Comparison of ENCODE assay signal across 11 mouse cellular contexts in the genomic region with DNA sequence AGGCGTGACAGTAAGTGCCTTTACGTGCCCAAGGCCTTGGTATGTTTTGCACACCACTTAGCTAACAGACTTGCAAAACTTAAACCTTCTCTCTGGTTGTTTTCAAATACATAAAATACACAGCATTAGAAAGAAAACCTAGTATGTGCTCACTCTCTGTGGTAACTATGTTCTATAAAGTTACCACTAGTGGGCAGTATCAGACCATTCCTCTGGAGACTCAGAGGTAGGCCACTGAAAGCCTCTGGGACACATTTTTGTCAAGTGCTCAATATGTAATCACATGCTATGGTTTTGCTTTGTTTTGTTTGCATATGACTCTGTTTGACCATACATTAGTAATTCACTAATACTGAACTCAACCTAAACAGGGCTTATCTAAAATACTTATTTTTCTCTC. TPM values are rescaled to one million over a fixed set of nuclear protein-coding genes. Genes with fewer than 3 reads are reported as not detected.
DNase-seq lines count a peak whose midpoint lies in the region; ATAC-seq lines count a peak whose summit lies in the region.
"Had no signal": no experiment of that assay in that cellular context is flagged by ENCODE, and none has a peak within 500 bp of the region (broad histone marks: within the 10 kb centered on the region; RNA-seq: fewer than 3 reads in every experiment).

No protein-coding gene starts in this region.

- no peak overlapping the region for H3K4me3 ChIP-seq in hindbrain, embryonic 14.5 days (replicated peaks; ENCODE audit: low read length)
- no peak overlapping the region for H3K4me3 ChIP-seq in hindbrain, embryonic 13.5 days
- H3K4me3 ChIP-seq: embryonic facial prominence, embryonic 12.5 days; lung, embryonic 15.5 days had no signal

- H3K4me2 ChIP-seq in hindbrain, embryonic 14.5 days (replicated peaks): no peak overlapping the region
- H3K4me2 ChIP-seq in hindbrain, embryonic 13.5 days: no peak overlapping the region
- H3K4me2 ChIP-seq: heart, embryonic 11.5 days had no signal

- peaks cover 13% of the 10 kb centered on the region; the same call in 1 of the 2 replicates for H3K4me1 ChIP-seq in hindbrain, embryonic 14.5 days (replicated peaks; ENCODE audit: control insufficient read depth, insufficient read depth, low read length)
- H3K4me1 ChIP-seq in hindbrain, embryonic 13.5 days (replicated peaks): peaks cover 17% of the 10 kb centered on the region

- no peak overlapping the region for H3K9ac ChIP-seq in hindbrain, embryonic 14.5 days
- H3K9ac ChIP-seq in hindbrain, embryonic 13.5 days: no peak overlapping the region
- H3K9ac ChIP-seq: embryonic facial prominence, embryonic 12.5 days; lung, embryonic 15.5 days had no signal

- H3K27me3 ChIP-seq in hindbrain, embryonic 14.5 days (ENCODE audit: control insufficient read depth, insufficient read depth, low read length): no peaks in the 10 kb centered on the region
- no peaks in the 10 kb centered on the region for H3K27me3 ChIP-seq in hindbrain, embryonic 13.5 days
- H3K27me3 ChIP-seq: embryonic facial prominence, embryonic 12.5 days; lung, embryonic 15.5 days had no signal

- no peak for ATAC-seq in hindbrain, embryonic 14.5 days (ENCODE audit: low FRiP score)
- no peak for ATAC-seq in hindbrain, embryonic 13.5 days (ENCODE audit: low FRiP score)
- no peak for ATAC-seq in frontal cortex, adult (ENCODE audit: low TSS enrichment)

- H3K9me3 ChIP-seq in hindbrain, embryonic 14.5 days (ENCODE audit: control insufficient read depth, low read length): no peaks in the 10 kb centered on the region
- no peaks in the 10 kb centered on the region for H3K9me3 ChIP-seq in hindbrain, embryonic 13.5 days
- H3K9me3 ChIP-seq: embryonic facial prominence, embryonic 12.5 days; lung, embryonic 15.5 days had no signal

- peak; percentile 53 for DNase-seq in hindbrain, embryonic 14.5 days (ENCODE audit: low spot score)
- DNase-seq in 416B (ENCODE audit: low read depth) (peak; percentile 74), NIH3T3 (ENCODE audit: low read depth) (peak; percentile 61)
- peak; percentile 75 for DNase-seq in induced T-regulatory cell, adult 2 months (ENCODE audit: low read depth)
- DNase-seq in spleen, postnatal 10 days (ENCODE audit: low spot score in 2 of 2): no peak
- DNase-seq in cerebellum, adult 11 months: no peak

- H3K27ac ChIP-seq in hindbrain, embryonic 14.5 days: no peak overlapping the region
- H3K27ac ChIP-seq in hindbrain, embryonic 13.5 days: no peak overlapping the region
- H3K27ac ChIP-seq: embryonic facial prominence, embryonic 12.5 days; lung, embryonic 15.5 days had no signal

- peaks cover 34% of the 10 kb centered on the region for H3K36me3 ChIP-seq in hindbrain, embryonic 14.5 days (replicated peaks; ENCODE audit: control insufficient read depth, insufficient read depth)
- peaks cover 25% of the 10 kb centered on the region for H3K36me3 ChIP-seq in hindbrain, embryonic 13.5 days

- WGBS in hindbrain, embryonic 14.5 days: 95% methylated on average over 2 of the region's 2 CpGs
- WGBS in hindbrain, embryonic 13.5 days: 89% methylated on average over 2 of the region's 2 CpGs

RNA-seq across cellular contexts. Expression of gene Wdr61, which starts 2.2 kb away (rescaled TPM):
- polyA plus RNA-seq in hindbrain, embryonic 14.5 days (2014; fragmentation: Nextera tagmentation; extraction: Ambion mirVana): 94.9 and 97.7 TPM in 2 replicates
- 110 and 112 TPM in 2 replicates for polyA plus RNA-seq in hindbrain, embryonic 13.5 days (2015; fragmentation: Nextera tagmentation; extraction: Ambion mirVana)

RNA-seq across cellular contexts. Expression of gene Crabp1, which starts 32.4 kb away (rescaled TPM):
- polyA plus RNA-seq in hindbrain, embryonic 14.5 days (2014; fragmentation: Nextera tagmentation; extraction: Ambion mirVana): 300 and 364 TPM in 2 replicates
- polyA plus RNA-seq in hindbrain, embryonic 13.5 days (2015; fragmentation: Nextera tagmentation; extraction: Ambion mirVana): 368 and 389 TPM in 2 replicates

RNA-seq across cellular contexts. Expression of gene Dnaja4, which starts 33.4 kb away (rescaled TPM):
- polyA plus RNA-seq in hindbrain, embryonic 14.5 days (2014; fragmentation: Nextera tagmentation; extraction: Ambion mirVana): 10.2 and 10.9 TPM in 2 replicates
- 4.8 and 7.2 TPM in 2 replicates for polyA plus RNA-seq in hindbrain, embryonic 13.5 days (2015; fragmentation: Nextera tagmentation; extraction: Ambion mirVana)

Comparison
In these comparisons a context has a peak if more than half of its experiments do, and no peak if none do; other contexts are left out.
1. DNase-seq: peak in hindbrain, embryonic 14.5 days (single experiment), 416B (single experiment), NIH3T3 (single experiment) and induced T-regulatory cell, adult 2 months (single experiment); none in spleen, postnatal 10 days (0 of 2) and cerebellum, adult 11 months (single experiment).